Mouse (Mus musculus) granulocyte monocyte progenitor cell, adult 5-6 weeks (primary cell): ENCODE data around the gene Slc19a1. TPM values are rescaled to one million over a fixed set of nuclear protein-coding genes. Genes with fewer than 3 reads are reported as not detected.

ENCODE experiments used
- ATAC-seq: replicated peaks from 2 replicates; pipeline ENCODE4 v1.8.0; 2016; ENCODE audit warnings: mild to moderate bottlenecking, moderate TSS enrichment, inconsistent platforms; ENCODE audit not compliant: poor library complexity, severe bottlenecking
- total RNA-seq, 2 experiments: library from RNA; stranded (forward) in 1 of 2; stranded (reverse) in 1 of 2; fragments of 200-712, 200-1000 nt in 1 of 2; fragments of >200 nt in 1 of 2; fragmentation: Nextera tagmentation in 1 of 2; gene quantifications; 2 replicates each; pipeline ENCODE4 v1.2.3; 2014 to 2017

Slc19a1 gene
- 43.5 and 50.8 TPM in 2 replicates for total RNA-seq (2014; fragmentation: Nextera tagmentation)
- 26.0 and 27.2 TPM in 2 replicates for total RNA-seq (2017)

DNA sequence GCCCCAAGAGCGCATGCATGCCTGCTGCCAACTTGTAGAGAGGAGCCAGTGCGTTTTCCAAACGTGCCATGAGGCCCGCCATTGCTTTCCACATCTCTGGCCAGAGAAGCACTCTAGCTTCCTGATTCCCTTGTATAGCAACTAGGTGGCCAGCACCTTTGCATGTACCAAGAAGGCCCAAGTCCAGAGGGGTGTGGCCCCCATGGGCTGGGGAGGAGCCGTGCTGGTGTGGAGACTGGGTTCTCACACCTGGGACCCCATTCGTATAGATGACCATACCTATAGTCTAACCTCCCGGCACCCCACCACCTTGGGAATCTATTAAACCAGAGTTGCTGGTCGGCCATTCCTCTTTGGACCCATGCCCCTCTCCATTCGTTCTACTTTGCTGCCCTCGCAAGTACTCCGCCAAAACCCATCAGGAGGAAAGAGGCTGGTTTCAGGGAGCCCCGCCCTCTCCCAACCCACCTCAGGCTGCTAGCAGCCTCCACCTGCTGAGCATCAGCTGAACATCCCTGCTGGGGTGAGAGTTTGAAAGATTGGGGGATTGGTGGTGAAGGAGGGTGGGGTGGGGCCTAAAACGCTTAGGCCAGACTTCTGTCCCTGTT is at the start of gene Slc19a1:
Gene Slc19a1, plus strand, starts transcription at position 474 of the 608 bp plus-strand sequence.
- no peak for ATAC-seq

DNA sequence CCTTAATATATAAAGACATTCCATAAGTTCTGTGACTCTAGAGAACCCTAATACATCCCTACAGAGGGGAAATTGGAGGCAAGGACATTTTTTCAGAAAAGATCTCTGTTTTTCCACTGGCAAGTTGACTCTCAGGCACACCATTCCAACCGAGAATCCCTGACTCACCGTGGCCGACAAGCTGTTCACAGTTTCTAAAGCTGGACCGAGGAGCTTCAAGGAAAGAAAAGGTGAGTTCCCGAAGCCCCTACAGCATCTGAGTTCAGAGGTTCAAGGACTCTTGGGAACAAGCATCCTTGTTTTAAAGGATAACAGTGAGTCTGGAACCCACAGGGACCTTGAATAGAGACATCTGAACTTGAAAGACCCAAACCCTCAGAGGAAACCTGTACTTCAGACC is 43.5 kb upstream of the Slc19a1 start:
- no peak for ATAC-seq

DNA sequence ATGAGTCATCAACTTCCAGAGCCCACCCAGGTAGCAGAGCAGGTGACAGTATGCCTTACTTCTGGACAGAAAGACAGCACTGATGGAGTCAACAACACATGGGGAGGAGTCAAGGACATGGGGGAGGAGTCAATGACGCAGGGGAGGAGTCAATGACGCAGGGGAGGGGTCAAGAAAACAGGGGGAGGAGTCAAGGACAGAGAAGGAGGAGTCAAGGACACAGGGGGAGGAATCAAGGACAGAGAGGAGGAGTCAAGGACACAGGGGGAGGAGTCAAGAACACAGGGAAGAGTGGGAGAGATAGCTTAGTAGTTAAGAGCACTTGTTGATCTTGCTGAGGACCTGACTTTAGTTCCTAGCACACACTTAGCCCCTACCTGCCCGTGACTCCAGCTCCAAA is 39.6 kb upstream of the Slc19a1 start:
- ATAC-seq = no peak

DNA sequence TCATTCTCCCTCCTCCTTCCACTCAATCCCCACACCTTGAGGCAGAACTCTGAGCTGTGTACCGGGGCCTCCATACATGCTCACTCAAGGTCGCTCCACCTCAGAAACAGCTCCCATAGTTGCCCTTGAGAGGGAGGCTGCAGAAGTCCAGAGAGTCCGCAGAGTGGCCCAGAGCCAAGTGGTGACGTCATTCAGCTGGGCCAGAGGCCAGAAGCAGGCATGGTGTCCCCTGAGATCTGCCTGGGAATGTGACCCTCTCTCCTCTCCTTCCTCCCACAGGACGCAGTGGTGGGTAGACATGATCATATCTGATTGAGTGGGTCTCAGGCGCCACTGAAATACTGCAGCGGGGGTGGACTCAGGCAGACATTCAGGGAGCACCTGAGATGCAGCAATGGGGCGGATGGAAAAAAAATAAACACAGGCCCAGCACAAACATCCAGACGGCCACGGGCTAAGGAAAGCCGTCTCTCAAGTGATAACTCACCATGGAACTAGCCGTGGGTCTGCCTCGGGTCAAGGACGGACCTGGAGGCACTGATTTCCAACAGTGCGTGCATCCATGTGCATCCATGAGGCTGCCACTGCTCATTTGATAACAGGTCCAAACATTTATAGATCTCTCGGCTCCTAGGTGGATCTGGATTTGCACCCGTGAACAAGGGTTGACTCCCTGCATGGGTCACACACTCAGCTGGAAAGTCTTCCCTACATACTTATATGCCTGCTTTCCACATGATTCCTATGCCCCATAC is 34.1 kb upstream of the Slc19a1 start:
- ATAC-seq = no peak

DNA sequence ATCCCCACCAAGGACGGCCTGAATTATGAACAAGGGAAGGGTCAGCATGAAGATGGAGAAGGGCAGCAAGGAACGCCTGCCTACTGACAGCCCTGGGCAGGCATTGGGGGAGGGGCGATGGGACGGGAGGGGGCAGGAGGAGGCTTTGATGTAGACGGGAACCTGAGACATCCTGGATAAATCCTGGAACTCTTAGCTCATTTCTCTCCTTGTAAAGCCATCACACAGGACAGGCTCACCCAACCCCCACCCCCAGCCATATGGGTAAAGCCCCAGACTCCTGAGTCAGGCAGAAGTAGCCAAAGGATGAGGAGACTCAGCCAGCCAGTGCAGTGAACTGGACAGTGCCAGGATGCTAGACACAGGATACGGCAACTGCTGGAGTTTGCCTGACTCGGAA is 27.1 kb upstream of the Slc19a1 start:
- no peak for ATAC-seq

DNA sequence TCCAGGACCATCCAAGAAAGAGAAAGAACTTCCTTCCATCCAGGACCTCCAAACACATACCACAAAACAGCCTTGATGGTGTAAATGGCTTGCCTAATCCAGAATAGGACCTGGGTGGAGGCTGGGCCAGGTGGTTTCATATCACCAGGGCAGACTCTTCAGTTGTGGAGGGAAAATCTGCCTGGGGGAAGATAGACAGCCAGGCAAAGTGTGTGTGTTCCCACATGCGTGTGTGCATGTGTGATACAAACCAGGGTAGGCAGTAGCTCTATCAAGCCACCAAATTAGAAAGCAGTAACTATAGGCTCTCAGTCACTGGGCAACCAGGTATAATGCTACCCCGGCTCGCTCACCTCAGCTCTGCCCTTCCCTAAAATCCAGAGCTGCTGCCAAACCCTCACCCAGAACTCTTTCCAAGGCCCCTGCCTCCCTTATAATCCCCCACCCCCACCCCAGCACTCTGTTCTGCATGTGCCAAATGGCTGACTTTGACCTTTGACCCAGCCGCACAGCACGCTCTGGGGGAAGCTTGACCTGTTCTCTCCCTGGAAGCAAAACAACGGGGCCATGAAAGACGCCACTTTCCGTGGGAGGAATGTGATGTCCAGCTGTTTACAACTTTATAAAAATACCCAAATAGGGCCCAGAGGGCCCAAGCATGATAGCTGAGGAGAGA is 24.5 kb upstream of the Slc19a1 start:
- ATAC-seq = no peak

DNA sequence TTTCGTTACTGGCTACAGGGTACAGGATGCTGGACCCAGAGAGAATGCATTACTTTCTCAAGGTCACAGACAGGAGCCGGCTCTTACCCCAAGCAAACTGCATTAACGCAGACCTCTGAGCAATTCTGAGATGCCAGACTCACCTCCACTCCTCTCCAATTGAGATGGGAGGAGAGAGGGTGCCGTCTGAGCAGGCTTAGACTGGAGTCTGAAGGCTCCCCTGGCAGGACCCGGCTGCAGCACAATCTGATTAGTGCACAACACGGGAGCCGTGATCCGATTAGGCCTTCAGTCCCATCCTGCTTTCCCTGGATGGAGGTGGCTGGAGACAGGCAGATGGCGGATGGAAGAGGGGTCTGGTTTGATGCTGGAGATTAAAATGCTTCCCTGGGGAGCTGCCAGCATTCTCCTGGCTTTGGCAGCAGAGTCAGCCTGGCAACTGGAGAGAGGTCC is 23.9 kb upstream of the Slc19a1 start:
- no peak for ATAC-seq

DNA sequence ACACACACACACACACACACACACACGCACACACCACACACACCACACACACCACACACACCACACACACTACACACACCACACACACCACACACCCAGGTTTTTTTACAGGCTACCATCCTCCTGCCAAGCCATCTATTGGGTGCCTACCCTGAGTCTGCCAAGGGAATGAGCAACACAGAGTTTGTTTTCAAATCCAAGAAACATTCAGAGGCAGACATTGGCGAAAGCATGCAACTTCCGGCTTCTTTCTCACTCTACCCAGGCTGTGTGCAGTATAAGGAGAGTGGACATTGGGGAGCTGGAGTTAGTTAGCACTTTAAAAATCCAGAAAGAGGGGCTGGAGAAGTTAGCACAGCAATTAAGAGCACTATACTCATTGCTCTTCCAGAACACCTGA is 23.3 kb upstream of the Slc19a1 start:
- no peak for ATAC-seq

DNA sequence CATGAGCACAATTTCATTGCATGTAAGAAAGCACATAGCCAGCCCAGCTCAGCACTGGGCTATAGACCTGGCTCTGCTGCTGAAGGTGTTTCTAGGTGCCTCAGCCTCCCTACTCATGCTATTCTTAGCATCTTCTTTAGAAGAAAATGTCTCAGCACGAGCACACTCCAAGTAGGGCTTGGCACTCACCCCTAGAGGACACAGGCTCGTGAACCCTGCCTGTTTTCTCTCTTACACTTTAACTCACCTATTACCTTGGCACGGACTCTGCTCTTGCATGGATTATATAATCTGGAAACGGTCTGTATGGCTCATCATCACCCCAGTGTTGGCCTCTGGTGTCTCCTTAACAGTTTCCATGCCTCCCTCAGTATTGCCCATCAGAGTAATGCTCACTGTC is 20.4 kb upstream of the Slc19a1 start:
- ATAC-seq = no peak

DNA sequence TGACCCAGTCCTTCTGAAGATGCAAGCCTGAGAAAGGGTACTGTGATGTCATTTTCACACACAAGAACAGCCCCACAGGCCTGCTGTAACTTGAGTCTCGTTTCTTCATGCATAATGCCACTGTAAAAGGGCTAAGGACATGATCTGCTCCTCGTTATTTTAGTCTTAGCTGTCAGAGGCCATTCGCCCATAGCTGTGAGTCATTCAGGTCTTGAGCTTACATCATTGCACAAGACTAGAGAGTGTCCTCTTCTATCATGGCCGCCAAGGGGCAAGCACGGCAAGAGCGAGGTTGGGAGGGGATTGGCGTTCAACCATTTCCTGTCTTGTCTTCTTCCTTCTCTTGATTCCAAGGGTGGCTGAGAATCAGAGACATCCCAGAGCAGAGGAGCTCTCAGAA is 16.0 kb upstream of the Slc19a1 start:
- ATAC-seq = no peak

DNA sequence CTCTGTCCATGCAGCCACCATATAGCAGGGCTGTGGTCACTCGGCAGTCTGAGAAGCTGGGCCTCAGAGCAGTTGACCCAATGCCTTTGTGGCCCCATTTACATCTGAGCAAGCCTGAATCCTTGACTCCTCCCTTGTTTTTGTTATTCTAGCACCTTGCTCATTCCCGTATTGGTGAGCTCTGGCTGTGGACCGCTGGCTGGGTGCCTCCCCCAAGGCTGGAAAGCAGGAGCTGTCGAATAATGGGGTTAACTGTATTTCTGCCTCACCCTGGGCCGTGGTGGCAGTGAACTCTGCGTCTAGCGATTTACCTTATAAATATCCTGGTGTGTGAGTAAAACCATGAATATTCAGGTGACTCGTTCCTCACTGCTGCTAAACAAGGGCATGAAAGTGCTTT is 15.5 kb upstream of the Slc19a1 start:
- no peak for ATAC-seq

DNA sequence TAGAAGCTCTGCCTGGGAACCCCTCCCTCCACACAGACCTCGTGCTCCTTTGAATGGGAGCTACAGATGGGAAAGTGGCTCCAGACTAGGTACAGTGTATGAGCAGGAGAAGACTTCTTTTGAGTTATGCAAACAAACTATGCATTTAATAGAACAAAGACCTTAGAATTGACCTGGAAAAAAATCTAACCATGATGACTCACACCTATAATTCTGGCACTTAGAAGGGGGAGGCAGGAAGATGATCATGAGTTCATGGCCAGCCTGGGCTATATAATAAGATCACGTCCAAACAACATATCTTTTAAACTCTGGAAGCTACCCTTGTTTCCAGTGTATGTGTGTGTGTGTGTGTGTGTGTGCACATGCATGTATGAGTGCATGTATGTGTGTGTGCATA is 15.0 kb upstream of the Slc19a1 start:
- no peak for ATAC-seq

DNA sequence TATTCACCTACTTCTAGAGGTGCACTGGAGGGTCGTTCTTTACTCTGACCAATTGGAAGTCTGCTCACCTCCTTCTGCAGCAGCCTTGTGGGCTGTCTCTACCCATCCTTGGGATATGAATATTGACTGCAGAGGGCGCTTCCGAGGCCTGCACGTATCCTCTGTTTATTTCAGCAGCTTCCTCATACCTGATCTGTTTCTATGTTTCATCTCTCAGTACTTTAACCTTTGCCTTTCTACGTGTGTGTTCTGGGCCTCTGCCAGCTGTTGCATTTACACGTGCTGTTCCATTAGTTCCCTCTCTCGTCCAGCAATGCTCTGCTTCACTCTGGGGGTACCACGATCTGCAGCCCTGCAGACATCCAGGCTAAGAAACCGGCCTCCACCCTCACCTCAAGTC is 14.4 kb upstream of the Slc19a1 start:
- no peak for ATAC-seq

DNA sequence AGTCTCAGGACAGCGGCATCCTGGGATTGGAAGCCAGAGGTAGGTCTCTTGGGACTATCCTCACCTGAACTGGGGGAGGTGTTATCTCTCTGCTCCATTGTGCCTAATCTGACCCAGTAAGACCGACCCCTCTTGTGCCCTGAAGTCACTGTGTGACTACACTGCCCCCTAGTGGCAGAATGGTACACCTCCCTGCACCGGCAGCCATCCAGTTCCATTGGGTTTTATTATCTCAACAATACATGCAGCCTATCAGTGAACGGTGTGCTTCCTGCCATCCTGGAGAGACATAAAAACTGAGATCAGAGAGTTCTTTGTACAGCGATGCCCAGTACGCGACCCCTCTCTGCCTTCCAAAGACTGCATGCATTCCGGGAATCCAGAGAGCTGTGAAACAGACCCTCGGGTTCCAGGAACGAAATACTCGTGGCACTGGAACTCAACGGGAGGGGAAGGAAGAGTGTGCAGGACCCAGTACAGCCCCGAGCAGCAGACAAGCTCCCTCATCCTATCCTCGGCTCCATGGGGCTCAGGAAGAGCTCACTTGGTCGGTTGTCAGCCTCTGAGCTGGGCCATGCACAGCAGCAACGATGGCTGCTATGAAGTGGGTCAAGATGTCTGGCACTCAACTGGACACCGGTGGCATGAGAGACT is 10.5 kb upstream of the Slc19a1 start:
- peak; percentile 88 for ATAC-seq

DNA sequence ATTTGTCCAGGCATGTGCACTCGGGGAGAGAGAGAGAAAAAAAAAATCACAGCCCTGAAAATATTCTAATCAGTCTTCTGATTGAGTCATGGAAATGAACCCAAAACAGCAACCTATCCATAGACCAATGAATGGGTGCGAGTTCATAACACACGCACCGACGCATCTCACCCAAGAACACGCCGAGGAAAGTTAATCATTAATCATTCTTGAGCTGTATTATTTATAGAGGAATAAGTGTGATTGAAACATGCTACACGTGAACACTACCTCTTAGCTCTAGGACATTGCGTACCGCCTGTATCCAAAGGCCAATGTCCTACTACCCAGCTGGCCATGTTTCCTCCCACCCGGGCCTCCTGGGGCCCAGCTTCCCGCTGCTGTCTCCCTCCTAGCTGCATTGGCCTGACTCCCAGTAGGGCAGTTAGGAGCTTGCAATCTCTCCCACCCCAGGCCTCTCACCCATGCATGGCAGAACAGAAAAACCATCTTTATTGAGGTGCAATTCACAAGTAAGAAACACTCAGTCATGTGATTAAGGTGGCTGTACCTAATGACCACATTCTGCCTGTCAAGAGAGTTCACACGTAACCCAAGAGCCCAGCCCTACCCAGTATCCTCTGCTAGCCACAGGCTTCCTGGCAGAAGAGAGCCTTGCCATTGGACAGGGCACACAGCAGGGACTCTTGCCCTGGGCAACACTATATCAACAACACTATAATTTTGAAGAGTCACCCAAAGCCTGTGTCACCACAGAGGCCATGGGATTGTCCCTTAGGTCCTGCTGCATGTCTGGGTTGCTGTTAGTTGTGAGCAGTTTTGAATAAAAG is 9.5 kb upstream of the Slc19a1 start:
- ATAC-seq = no peak

DNA sequence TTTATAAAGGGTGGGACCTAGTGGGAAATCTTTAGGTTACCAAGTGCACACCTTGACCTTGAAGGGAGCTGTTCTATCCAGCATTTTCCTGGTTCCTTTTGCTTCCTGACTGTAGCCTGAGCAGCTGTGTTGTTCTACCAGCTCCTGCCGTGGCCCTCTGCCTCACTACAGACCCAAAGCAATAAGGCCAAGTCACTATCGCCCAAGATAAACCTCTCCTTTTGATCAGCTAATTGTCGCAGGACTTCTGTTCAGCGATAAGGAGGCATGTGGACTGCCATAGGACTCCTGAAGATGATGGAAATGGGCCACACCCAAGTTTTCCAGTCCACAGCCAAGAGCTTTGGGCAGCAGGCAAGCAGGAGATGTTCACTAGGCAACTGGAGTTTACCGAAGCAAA is 7.8 kb upstream of the Slc19a1 start:
- ATAC-seq = no peak

DNA sequence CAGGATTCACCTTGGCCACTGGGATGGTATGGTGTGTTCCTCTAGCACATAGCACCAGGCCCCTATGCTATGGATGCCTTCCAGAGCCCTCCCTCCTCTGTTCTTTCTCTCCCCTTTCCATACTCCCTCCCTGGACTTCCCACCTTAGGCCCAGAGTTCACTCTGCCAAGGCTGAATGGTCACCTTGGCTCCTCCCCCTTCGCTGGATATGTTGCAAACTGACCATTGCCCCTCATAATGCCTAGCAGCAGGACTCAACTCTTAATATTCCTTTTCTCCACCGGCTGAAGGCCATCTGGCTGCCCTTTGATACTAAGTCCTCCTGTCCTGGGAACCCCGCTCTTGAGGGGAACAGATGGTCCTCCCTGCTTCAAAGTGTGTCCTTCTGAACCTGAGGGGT is 5.1 kb upstream of the Slc19a1 start:
- no peak for ATAC-seq

DNA sequence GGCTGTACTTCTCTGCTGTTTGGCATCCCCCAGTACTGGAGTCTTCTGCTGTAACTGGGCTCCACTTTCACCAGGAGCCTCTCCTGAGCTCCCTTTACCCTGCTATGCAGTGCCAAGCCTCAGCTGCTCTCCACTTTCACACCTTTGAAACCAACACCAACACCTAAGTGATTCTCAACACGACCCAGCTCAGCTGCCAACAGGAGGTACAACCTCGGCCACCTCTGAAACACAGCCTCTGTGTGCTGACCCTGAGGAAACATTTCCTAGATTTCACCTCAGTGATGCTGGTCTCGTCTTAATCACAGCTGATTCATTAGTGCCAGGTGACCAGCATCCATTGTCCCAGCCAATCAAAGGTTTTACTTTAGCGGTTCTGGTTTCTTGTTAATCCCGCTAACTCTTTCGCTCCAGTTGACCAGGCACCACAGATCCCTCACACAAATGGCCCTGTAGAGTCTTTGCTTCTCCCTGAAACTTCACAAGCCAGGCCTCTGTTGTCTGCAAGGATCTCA is 3.2 kb upstream of the Slc19a1 start:
- ATAC-seq = no peak

DNA sequence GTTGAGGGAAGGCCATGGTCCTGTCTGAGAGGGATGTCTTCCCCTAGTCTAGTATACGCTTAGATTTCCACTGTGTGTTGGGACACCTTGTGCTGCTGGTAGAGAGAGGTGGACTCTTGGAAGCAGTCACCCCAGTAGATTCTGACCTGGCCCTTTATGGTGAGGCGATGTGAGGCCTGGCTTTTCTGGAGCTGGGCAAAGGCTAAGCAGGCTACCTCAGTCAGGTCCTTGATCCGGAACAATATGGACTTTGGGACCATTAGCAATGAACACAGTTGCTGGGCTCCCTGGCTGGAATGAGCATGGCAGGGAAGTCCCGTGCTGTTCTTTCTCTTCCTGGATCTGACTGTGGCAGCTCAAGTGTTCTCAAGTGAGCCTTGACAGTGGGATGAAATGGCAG is 2.3 kb upstream of the Slc19a1 start:
- ATAC-seq = no peak

DNA sequence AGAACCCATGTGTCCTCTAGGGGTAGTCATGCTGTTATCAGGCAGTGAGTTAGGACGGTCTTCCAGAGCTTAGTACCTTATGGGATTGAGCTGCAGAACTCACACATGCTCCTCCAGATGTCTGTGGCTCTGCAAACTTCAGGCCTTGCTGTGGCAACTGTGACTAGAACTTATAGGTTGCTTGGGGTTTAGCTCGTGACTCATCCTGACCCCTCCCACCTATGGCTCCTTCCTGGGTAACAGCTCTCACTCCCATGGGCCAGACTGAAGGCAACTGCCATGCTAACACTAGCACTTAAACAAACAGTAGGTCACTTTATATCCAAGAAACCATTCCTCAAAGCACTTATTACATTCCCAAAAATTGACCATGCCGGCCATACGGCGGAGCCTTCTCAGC is 1.4 kb upstream of the Slc19a1 start:
- ATAC-seq = no peak
